Mouse (Mus musculus) embryo, embryonic 10.5 days (tissue): ENCODE measurements around the gene Naa16.

ENCODE experiments used
- DNase-seq: peaks from one replicate; pipeline ENCODE4 v3.0.0-alpha.2; 2015; ENCODE audit warnings: low spot score

Naa16 gene

GRCm38 (mm10) chr14:79275441-79275840, 115.1 kb downstream of the Naa16 start:
- DNase-seq, result no peak
